Comparison of ENCODE assay signal across 10 mouse cellular contexts in genomic region chr11:60457973-60458372, GRCm38 (mm10). TPM values are rescaled to one million over a fixed set of nuclear protein-coding genes. Genes with fewer than 3 reads are reported as not detected.
A peak's percentile ranks its signal among the peaks of the same experiment; 100 is the strongest.
DNase-seq lines count a peak whose midpoint lies in the region; ATAC-seq and TF ChIP-seq lines count a peak whose summit lies in the region.
"Had no signal": no experiment of that assay in that cellular context is flagged by ENCODE, and none has a peak within 500 bp of the region (broad histone marks: within the 10 kb centered on the region; RNA-seq: fewer than 3 reads in every experiment).

No protein-coding gene starts in this region.

- H3K4me2 ChIP-seq in hindbrain, postnatal 0 days (ENCODE audit: low read depth, low read length), result no peak overlapping the region
- H3K4me2 ChIP-seq in midbrain, embryonic 14.5 days (ENCODE audit: low read length), result no peak overlapping the region
- no peak overlapping the region for H3K4me2 ChIP-seq in midbrain, embryonic 15.5 days

- no peak overlapping the region for H3K4me3 ChIP-seq in hindbrain, postnatal 0 days (ENCODE audit: low read length)
- no peak overlapping the region for H3K4me3 ChIP-seq in hindbrain, embryonic 10.5 days
- H3K4me3 ChIP-seq in midbrain, embryonic 14.5 days (replicated peaks; ENCODE audit: low read depth, low read length), result no peak overlapping the region
- H3K4me3 ChIP-seq in midbrain, embryonic 15.5 days, result no peak overlapping the region

- H3K27me3 ChIP-seq in hindbrain, postnatal 0 days (ENCODE audit: insufficient read depth, low read length), result no peaks in the 10 kb centered on the region
- no peaks in the 10 kb centered on the region for H3K27me3 ChIP-seq in hindbrain, embryonic 10.5 days (ENCODE audit: insufficient read depth, poor library complexity, severe bottlenecking)
- H3K27me3 ChIP-seq in midbrain, embryonic 14.5 days (ENCODE audit: control insufficient read depth, insufficient read depth, low read length), result no peaks in the 10 kb centered on the region
- H3K27me3 ChIP-seq in midbrain, embryonic 15.5 days (replicated peaks), result no peaks in the 10 kb centered on the region

- peaks cover 52% of the 10 kb centered on the region for H3K36me3 ChIP-seq in hindbrain, postnatal 0 days (ENCODE audit: insufficient read depth, low read length)
- H3K36me3 ChIP-seq in hindbrain, embryonic 10.5 days, result peaks cover 72% of the 10 kb centered on the region
- peaks cover 66% of the 10 kb centered on the region for H3K36me3 ChIP-seq in midbrain, embryonic 14.5 days (ENCODE audit: control insufficient read depth, insufficient read depth, low read length)
- H3K36me3 ChIP-seq in midbrain, embryonic 15.5 days (replicated peaks), result peaks cover 49% of the 10 kb centered on the region

- 0 out of 2 replicates have a peak, but pooled peaks have one; percentile 46 for ATAC-seq in hindbrain, postnatal 0 days
- ATAC-seq in midbrain, embryonic 14.5 days (ENCODE audit: low FRiP score, low TSS enrichment), result no peak
- no peak for ATAC-seq in midbrain, embryonic 15.5 days (replicated peaks)

- H3K4me1 ChIP-seq in hindbrain, postnatal 0 days (ENCODE audit: insufficient read depth, low read length), result peaks cover 5% of the 10 kb centered on the region; the same call in 1 of the 2 replicates
- peaks cover 13% of the 10 kb centered on the region for H3K4me1 ChIP-seq in hindbrain, embryonic 10.5 days (replicated peaks)
- H3K4me1 ChIP-seq in midbrain, embryonic 14.5 days (ENCODE audit: control insufficient read depth, insufficient read depth, low read length), result peaks cover 6% of the 10 kb centered on the region
- H3K4me1 ChIP-seq in midbrain, embryonic 15.5 days, result peaks cover 20% of the 10 kb centered on the region

- no peak overlapping the region for H3K9ac ChIP-seq in hindbrain, postnatal 0 days (replicated peaks; ENCODE audit: low read length)
- no peak overlapping the region for H3K9ac ChIP-seq in midbrain, embryonic 14.5 days (replicated peaks; ENCODE audit: low read length)
- H3K9ac ChIP-seq in midbrain, embryonic 15.5 days, result no peak overlapping the region

- no peak overlapping the region for H3K27ac ChIP-seq in hindbrain, postnatal 0 days
- H3K27ac ChIP-seq in hindbrain, embryonic 10.5 days, result no peak overlapping the region
- no peak overlapping the region for H3K27ac ChIP-seq in midbrain, embryonic 14.5 days (replicated peaks; ENCODE audit: low read depth, low read length)
- no peak overlapping the region for H3K27ac ChIP-seq in midbrain, embryonic 15.5 days

- WGBS in hindbrain, postnatal 0 days, result 90% methylated on average over 1 of the region's 1 CpGs
- 87% methylated on average over 1 of the region's 1 CpGs for WGBS in hindbrain, embryonic 10.5 days
- WGBS in midbrain, embryonic 14.5 days, result 89% methylated on average over 1 of the region's 1 CpGs
- 100% methylated on average over 1 of the region's 1 CpGs for WGBS in midbrain, embryonic 15.5 days

- peak; percentile 43 for TF ChIP-seq CTCF in hindbrain, postnatal 0 days (IDR thresholded peaks at IDR 0.05; ENCODE audit: low read depth)

- H3K9me3 ChIP-seq in hindbrain, postnatal 0 days (ENCODE audit: low read length), result no peaks in the 10 kb centered on the region
- no peaks in the 10 kb centered on the region for H3K9me3 ChIP-seq in hindbrain, embryonic 10.5 days
- H3K9me3 ChIP-seq in midbrain, embryonic 14.5 days (ENCODE audit: control insufficient read depth, low read length), result no peaks in the 10 kb centered on the region
- no peaks in the 10 kb centered on the region for H3K9me3 ChIP-seq in midbrain, embryonic 15.5 days

- DNase-seq in hindbrain, postnatal 0 days (ENCODE audit: low spot score), result peak; percentile 71
- no peak for DNase-seq in hindbrain, embryonic 10.5 days (ENCODE audit: low spot score)
- DNase-seq in midbrain, embryonic 14.5 days, result peak; percentile 26
- DNase-seq in R1 (ENCODE audit: low read depth, low spot score), result peak; percentile 60
- DNase-seq in testis, postnatal 14 days (ENCODE audit: low spot score), result no peak
- DNase-seq in ovary, adult 18-20 months (ENCODE audit: low spot score), result no peak
- DNase-seq: cerebellum, postnatal 25 days; heart, adult 11 months; heart, postnatal 4 days had no signal

RNA-seq across cellular contexts. Expression of gene Drg2, which starts 3.6 kb away (rescaled TPM):
- 93.9 and 103 TPM in 2 replicates for total RNA-seq in hindbrain, postnatal 0 days (2014; rRNA removed)
- 82.2 and 85.1 TPM in 2 replicates for polyA plus RNA-seq in hindbrain, postnatal 0 days (2015; fragmentation: Nextera tagmentation; extraction: Ambion mirVana)
- 131 TPM in 2 replicates for polyA plus RNA-seq in hindbrain, embryonic 10.5 days (2016; fragmentation: Nextera tagmentation; extraction: Ambion mirVana)
- 92.2 and 93.0 TPM in 2 replicates for polyA plus RNA-seq in midbrain, embryonic 14.5 days (2014; fragmentation: Nextera tagmentation; extraction: Ambion mirVana)
- 97.5 and 101 TPM in 2 replicates for polyA plus RNA-seq in midbrain, embryonic 15.5 days (2015; fragmentation: Nextera tagmentation; extraction: Ambion mirVana)

RNA-seq across cellular contexts. Expression of gene Myo15, which starts 11.2 kb away (rescaled TPM):
- total RNA-seq in hindbrain, postnatal 0 days (2014; rRNA removed), result 0.25 and 0.31 TPM in 2 replicates
- 0.30 and 0.35 TPM in 2 replicates for polyA plus RNA-seq in hindbrain, postnatal 0 days (2015; fragmentation: Nextera tagmentation; extraction: Ambion mirVana)
- polyA plus RNA-seq in hindbrain, embryonic 10.5 days (2016; fragmentation: Nextera tagmentation; extraction: Ambion mirVana), result 0.16 and 0.36 TPM in 2 replicates
- polyA plus RNA-seq in midbrain, embryonic 14.5 days (2014; fragmentation: Nextera tagmentation; extraction: Ambion mirVana), result not detected in 2 replicates
- polyA plus RNA-seq in midbrain, embryonic 15.5 days (2015; fragmentation: Nextera tagmentation; extraction: Ambion mirVana), result 0.05 and 0.12 TPM in 2 replicates

RNA-seq across cellular contexts. Expression of gene Atpaf2, which starts 39.7 kb away (rescaled TPM):
- 29.2 and 63.4 TPM in 2 replicates for total RNA-seq in hindbrain, postnatal 0 days (2014; rRNA removed)
- 45.8 and 48.4 TPM in 2 replicates for polyA plus RNA-seq in hindbrain, postnatal 0 days (2015; fragmentation: Nextera tagmentation; extraction: Ambion mirVana)
- polyA plus RNA-seq in hindbrain, embryonic 10.5 days (2016; fragmentation: Nextera tagmentation; extraction: Ambion mirVana), result 43.0 and 51.9 TPM in 2 replicates
- polyA plus RNA-seq in midbrain, embryonic 14.5 days (2014; fragmentation: Nextera tagmentation; extraction: Ambion mirVana), result 38.8 and 42.5 TPM in 2 replicates
- polyA plus RNA-seq in midbrain, embryonic 15.5 days (2015; fragmentation: Nextera tagmentation; extraction: Ambion mirVana), result 47.5 and 48.9 TPM in 2 replicates

RNA-seq across cellular contexts. Expression of gene Gid4, which starts 41.0 kb away (rescaled TPM):
- 29.8 and 31.1 TPM in 2 replicates for total RNA-seq in hindbrain, postnatal 0 days (2014; rRNA removed)
- polyA plus RNA-seq in hindbrain, postnatal 0 days (2015; fragmentation: Nextera tagmentation; extraction: Ambion mirVana), result 19.7 and 20.4 TPM in 2 replicates
- 26.6 and 30.0 TPM in 2 replicates for polyA plus RNA-seq in hindbrain, embryonic 10.5 days (2016; fragmentation: Nextera tagmentation; extraction: Ambion mirVana)
- 17.0 and 26.3 TPM in 2 replicates for polyA plus RNA-seq in midbrain, embryonic 14.5 days (2014; fragmentation: Nextera tagmentation; extraction: Ambion mirVana)
- polyA plus RNA-seq in midbrain, embryonic 15.5 days (2015; fragmentation: Nextera tagmentation; extraction: Ambion mirVana), result 23.6 and 25.9 TPM in 2 replicates

Comparison
In these comparisons a context has a peak if more than half of its experiments do, and no peak if none do; other contexts are left out.
1. DNase-seq: peak in hindbrain, postnatal 0 days (single experiment), midbrain, embryonic 14.5 days (single experiment) and R1 (single experiment); none in hindbrain, embryonic 10.5 days (single experiment), testis, postnatal 14 days (single experiment) and ovary, adult 18-20 months (single experiment).